Mouse (Mus musculus) left cerebral cortex, postnatal 4 days (tissue): ENCODE data around the gene Gnrhr. TPM values are rescaled to one million over a fixed set of nuclear protein-coding genes. Genes with fewer than 3 reads are reported as not detected.

ENCODE experiments used
- DNase-seq: peaks from one replicate; pipeline ENCODE4 v3.0.0-alpha.2; 2022
- intact Hi-C: fragments of 180-260 bp; cut with DNase I; formaldehyde crosslinking; loops from one replicate; pipeline ENCODE4 v1.15.1; 2025
- total RNA-seq, 2 experiments: library from RNA; stranded (reverse); gene quantifications; 2 replicates each; pipeline ENCODE4 v1.2.3; 2021

The Gnrhr gene
- total RNA-seq, result not detected

DNA sequence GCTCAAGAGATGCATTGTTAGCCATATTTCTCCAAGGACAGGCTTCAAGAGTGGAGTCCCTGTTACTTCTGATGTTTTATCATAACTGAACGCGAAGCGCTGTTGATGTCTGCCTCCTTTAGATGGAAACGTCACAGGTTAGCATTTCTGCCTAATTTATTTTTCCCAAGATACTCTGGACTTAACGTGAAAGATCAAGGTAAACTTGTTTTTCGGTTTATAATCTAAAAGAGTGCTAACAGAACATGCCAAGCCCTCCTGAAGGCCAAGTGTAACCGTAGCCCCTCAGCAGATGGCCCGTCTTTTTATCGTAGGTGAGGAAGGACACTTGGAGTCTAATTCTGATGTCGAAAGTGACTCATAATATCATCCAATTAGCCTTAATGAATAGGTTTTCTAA, at the start of gene Gnrhr:
Gnrhr (minus strand) TSS at position 101 of the 400 bp plus-strand sequence.
- no peak for DNase-seq
- intact Hi-C loops, result loop anchor here (10.0 kb wide), 3 partner anchors 217 to 607 kb away; partner anchors contain the start of gene Ythdc1

DNA sequence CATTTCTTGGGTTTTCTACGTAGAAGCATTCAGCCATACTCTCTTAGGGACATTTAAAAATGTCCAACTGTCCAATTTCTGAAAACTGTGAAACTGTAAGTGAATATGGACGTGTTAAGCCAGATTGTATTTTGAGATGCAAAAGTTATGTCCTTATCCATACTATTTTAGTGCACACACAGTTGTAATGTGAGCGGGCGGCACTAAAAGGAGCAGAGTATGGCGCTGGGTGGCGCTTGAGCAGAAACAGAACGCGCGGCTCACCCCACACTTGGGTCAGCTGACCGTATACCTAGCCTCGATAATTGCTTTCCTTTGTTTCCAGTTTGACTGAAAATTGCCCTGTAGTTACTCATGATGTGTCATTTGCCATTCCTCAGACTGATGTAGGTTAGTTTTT, 48.9 kb upstream of the Gnrhr start:
- intact Hi-C loops, result no loop called here
- DNase-seq, result no peak

DNA sequence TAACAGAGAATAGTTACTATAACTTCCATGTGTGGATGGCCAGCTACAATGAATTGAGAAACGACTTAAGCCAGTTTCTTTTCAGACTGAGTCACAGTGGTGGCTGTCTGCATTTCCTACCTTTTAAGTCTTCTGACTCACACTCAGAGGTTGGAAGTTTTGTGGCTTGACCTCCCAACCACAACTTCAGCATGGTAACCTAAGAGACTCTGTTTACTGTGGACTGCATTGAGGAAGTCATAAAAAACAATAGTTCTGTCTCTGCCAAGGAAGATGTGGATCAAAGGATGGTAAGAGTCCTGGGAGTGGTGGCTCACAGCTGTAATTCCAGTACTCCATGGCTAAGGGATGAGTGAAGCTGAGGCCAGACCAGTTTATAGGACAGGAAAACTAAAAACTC, 47.2 kb upstream of the Gnrhr start:
- intact Hi-C loops, result no loop called here

DNA sequence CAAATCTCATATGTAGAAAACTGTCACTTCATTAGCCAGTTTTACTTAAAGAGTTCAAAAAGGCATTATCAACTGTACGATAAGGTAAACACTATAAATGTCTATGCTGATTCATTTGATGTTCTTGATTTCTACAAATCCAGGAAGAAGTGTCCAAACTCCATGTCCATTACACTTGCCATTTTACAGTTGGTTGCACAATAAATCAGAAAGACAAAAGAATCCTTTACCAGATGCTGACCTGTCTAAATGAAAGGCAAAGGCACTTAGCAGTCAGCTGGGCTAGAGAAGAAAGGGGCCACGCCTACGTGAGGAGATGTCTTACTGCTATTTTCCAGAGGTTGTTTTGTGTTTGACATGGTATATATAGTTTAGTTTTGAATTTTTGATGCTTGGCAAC, 46.6 kb upstream of the Gnrhr start:
- no peak for DNase-seq
- intact Hi-C loops, result no loop called here

More for the DNA sequence above, 47.2 kb upstream of the Gnrhr start:
- no peak for DNase-seq

DNA sequence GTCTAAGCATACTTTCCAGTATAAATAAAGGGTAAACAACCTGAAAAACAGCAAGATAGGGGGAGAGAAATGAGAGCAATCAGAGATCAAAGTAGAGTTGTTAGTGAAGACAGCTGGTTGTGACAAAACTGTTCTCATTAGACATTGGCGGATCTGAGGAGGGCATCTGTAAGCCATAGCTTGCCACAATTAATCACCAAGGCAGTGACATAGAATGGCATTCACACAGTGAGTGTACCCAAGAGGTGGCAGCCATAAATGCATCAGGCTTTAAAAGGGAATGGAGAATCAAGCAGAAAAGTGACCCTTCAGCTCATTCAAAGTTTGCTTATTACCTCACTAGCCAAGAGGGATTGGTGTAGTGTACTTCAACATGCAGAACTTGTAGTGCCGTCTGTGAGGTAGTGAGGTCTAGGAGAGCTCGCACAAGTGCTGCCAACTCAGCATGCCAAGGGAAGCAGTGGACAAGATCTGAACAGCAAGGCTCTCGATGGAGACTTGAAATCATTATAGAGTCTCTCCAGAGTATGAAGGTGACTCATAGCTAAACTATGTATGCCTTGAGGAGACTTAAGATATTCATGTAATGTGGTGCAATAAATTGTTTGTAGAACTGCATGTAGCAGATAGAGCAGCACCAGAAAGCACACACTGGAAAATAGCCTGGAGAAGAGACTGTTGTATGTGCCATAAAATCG, 29.6 kb upstream of the Gnrhr start:
- DNase-seq, result no peak

DNA sequence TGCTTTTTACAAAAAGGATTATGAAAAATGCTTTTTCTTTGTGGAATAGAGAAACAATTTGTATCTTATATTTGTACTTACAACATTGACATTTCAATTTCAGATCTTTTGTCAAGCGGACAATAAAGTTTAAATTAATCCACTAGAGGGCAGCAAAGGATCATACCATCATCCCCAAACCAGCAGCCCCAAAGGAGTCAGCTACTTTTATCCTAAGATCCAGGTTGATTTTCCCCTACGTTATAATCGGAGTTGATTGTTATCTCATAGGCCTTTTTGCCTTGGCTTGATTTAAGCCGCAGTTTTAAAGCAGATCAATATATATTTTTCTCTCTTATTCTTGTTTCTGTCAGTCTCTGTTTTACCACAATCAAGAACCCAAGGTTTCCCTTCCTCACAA, 6.3 kb downstream of the Gnrhr start:
- no peak for DNase-seq
- intact Hi-C loops, result loop anchor here (10.0 kb wide), 3 partner anchors 223 to 613 kb away; partner anchors contain the start of gene Ythdc1

More for the DNA sequence above, 29.6 kb upstream of the Gnrhr start:
- intact Hi-C loops, result no loop called here

DNA sequence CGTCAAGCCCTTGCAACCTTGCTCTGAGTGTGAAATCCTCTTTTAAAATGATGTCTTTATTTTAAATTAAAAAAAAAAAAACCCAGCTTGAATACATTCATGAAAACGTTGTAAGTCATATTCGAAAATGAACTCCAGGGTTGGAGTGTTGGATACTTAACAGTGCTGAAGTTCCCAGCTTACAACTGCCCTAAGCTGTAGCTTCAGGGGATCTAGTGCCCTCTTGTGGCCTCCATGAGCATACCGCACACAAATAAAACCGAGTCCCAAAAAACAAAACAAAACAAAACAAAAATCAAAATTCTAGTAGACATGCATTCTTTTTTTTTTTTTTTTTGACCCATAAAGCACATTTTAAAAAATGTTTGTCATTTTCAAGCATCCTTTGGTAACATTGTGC, 6.9 kb downstream of the Gnrhr start:
- peak; percentile 22 for DNase-seq
- intact Hi-C loops, result loop anchor here (10.0 kb wide), 3 partner anchors 224 to 614 kb away; partner anchors contain the start of gene Ythdc1

DNA sequence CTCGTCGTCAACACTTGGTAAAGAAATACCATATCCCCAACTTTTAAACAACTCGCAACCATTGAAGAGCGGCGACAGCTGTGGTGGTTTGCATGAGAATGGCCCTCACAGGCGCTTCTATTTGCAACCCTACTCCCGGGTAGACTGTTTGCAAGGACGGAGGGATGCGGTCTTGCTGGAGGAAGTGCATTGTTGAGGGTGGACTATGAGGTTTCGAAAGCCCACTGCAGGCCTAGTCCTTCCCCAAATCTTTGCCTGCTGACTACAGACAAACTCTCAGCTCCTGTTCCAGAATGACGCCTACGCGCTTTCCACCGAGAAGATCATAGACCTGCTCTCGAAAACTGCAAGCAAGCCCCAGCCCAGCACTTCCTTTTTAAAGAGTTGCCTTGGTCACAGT, 7.4 kb downstream of the Gnrhr start:
- intact Hi-C loops, result loop anchor here (10.0 kb wide), 3 partner anchors 225 to 615 kb away; partner anchors contain the start of gene Ythdc1
- DNase-seq, result no peak

DNA sequence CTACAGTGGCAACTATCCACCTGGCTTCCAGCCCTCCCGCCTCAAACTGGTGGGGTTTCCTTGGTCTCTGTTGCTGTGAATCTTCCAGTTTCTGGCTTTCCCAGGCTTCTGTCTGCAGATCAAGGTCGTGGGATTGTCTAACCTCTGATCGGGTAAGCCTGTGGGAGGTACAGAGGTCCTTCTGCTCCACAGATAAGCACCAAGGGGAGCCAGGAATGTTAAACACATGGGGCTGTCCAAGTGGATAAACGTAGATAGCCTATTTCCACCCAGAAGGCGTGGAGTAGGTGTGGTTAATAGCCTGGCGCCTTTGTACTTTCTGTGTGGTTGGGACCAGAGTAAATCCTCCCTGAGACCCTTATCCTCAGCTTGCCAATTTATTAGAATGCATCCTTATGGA, 10.3 kb downstream of the Gnrhr start:
- no peak for DNase-seq
- intact Hi-C loops, result no loop called here

DNA sequence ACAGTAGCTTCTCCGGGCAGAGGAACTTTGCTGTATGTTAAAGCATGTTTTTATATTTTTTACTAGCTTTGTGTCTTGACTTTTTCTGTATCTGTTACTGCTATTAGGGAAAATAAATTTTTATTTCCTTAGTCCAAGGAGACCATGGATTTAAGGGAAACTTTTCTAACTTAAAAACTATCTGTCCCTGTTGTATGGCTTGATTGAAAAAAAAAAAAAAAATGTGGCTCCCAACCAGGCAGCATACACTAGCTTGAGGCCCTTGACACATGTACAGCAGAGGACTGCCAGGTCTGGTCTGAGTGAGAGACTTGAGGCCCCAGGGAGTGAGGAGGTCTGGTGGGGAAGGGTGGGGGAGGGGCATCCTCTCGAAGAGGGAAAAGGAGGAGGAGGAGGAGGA, 23.9 kb downstream of the Gnrhr start:
- no peak for DNase-seq
- intact Hi-C loops, result no loop called here

DNA sequence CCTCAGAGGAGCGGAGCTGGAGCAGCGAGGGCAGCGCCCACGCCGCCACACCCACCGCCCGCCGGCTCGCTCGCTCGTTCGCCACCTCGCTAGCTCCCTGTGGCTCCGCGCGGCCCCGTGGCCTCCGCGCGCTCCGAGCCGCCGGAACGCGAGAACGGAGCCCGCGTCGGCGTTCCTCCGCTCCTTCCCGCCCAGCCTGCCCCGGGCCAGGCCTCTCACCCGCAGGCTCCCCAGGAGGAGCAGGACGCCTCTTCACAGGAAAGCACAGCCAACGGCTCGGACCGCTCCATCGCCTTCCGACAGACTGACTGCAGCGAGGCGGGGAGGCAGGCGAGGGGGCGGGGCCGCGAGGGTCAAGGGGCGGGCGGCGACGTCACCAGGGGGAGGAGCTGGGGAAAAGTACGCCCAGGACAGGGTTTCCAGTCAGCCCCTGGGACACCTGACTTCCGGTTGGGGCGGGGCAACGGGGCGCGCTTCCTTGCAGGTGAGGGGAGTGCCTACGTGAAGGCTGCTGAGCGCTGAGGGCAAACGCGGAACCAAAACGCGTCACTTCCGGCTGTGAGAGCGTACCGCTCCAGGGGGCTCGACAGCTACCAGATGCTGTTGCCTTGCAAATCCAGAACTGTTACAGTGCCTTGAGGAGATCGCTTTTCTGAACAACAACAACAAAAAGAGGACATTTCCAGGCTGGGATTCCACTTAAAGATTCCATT, 25.1 kb downstream of the Gnrhr start, which contains the start of gene Uba6:
Uba6 (minus strand) TSS at position 355 of the 713 bp plus-strand sequence.
- intact Hi-C loops, result no loop called here
- peak; percentile 100 for DNase-seq

DNA sequence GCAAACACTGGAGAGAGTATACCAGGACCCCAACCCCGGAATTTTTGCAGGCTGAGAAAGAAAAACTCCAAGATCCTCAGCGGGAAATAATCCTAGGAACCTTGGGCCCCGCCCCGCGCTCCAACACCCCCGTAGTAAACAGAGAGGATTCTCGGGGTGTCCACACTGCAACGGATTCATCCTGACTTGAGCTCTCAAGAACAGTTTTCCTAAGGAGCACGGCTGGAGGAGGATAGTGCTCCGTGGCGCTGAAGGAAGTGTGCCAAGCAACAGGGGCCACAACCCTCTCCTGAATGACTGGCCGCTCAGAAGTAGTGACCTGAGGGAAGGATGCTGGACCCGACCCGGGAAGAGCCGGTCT, 25.6 kb downstream of the Gnrhr start:
- no peak for DNase-seq
- intact Hi-C loops, result no loop called here

Other genes with a start within 250 kb of the Gnrhr start
- gene Cenpc1, start 132.3 kb downstream of the Gnrhr start, total RNA-seq, result 10 to 100 TPM; 34.3 to 36.2 TPM
- gene Stap1, start 126.2 kb downstream of the Gnrhr start, total RNA-seq, result not detected
- gene Uba6, start 25.1 kb downstream of the Gnrhr start, total RNA-seq, result 10 to 100 TPM; 19.1 to 23.7 TPM
- not detected for gene Tmprss11c, start 91.4 kb upstream of the Gnrhr start, total RNA-seq
- gene Tmprss11d, start 175.5 kb upstream of the Gnrhr start, total RNA-seq, result not detected